Mouse (Mus musculus) neutrophil, adult 83 days (primary cell): Measurements from ENCODE around the gene Esf1. TPM values are rescaled to one million over a fixed set of nuclear protein-coding genes. Genes with fewer than 3 reads are reported as not detected.

Experiments
- total RNA-seq, 2 experiments: library from RNA; stranded (reverse); gene quantifications; one replicate each; pipeline ENCODE4 v1.2.4; 2023

The Esf1 gene
- 10 to 100 TPM in 1 of 2 experiments, 1 to 10 TPM in 1; 6.8 to 11.6 TPM for total RNA-seq

GRCm38 (mm10) chr2:140170127-140170802 is at the start of gene Esf1, which contains the start of gene Ndufaf5:
Esf1 (minus strand) TSS chr2:140170564.
Ndufaf5 (plus strand) TSS chr2:140170649.

GRCm38 (mm10) chr2:140151743-140152142 is 18.6 kb downstream of the Esf1 start, which contains the start of gene Gm17374:
Gm17374 (plus strand) TSS chr2:140152043.

Other genes with a start within 250 kb of the Esf1 start
- 1 to 10 TPM; 3.0 to 3.4 TPM for gene Tasp1, start 103.8 kb downstream of the Esf1 start, total RNA-seq
- not detected for gene Gm17374, start 18.5 kb downstream of the Esf1 start, total RNA-seq
- gene Ndufaf5, start 85 bp upstream of the Esf1 start, total RNA-seq, result 1 to 10 TPM; 3.4 to 4.4 TPM
- not detected for gene Sel1l2, start 219.1 kb upstream of the Esf1 start, total RNA-seq
- gene Macrod2, start 224.7 kb upstream of the Esf1 start, total RNA-seq, result under 1 TPM; 0.61 to 0.88 TPM